Mouse (Mus musculus) ES-Bruce4 (cell line): ENCODE measurements around the gene Pde7b.

Source experiments
- EP300 ChIP-seq: IDR thresholded peaks from 2 replicates; pipeline ENCODE4 v1.6.1; 2011; ENCODE audit warnings: low read depth, low read length; ENCODE audit not compliant: insufficient read depth
- POLR2A ChIP-seq: IDR thresholded peaks from one replicate; pipeline ENCODE4 v1.8.1; 2011; ENCODE audit warnings: low read length; ENCODE audit not compliant: insufficient read depth

- TF ChIP-seq POLR2A (no peak), EP300 (no peak)
These were observed 216.4 kb downstream of the Pde7b start for GRCm38 (mm10) chr10:20508497-20508896.
